Mouse (Mus musculus): ENCODE measurements at regions not wholly inside any gene's neighbourhood (a gene's known extent, or its start where the extent isn't known, plus 50 kb on each side); places are given as distances from the start of the nearest gene placed in this dataset.

DNA sequence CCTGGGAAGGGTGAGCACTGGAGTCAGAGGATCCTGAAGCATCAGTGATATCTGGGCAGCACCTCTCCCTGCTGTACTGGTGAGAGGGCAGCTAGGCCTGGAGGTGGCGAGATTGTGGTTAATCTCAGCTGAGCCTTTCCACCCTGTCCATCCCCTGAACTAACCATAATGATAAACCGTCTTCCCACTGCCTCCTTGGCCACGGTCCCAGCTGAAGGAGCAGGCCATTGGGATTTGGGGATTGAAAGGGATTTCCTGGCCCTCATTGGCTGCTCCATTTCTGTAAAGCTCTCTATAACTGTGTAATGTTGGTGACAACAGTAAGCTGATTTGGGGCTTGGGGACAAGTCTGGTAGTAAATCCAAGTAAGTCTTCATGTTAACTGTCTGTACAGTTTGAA lies 73.6 kb downstream of the Dad1 start:
- Histone ChIP-seq H3K4me1 (ENCODE audit: control insufficient read depth in 2 of 2, insufficient read depth in 2 of 2, low read length in 2 of 2, poor library complexity in 1 of 2) (no peaks in the 10 kb centered on the region), H3K9ac (ENCODE audit: insufficient read depth, low read depth, low read length, poor library complexity, severe bottlenecking) (no peak overlapping the region), H3K36me3 (ENCODE audit: control insufficient read depth, insufficient read depth, low read length, poor library complexity, severe bottlenecking) (no peaks in the 10 kb centered on the region), H3K4me3 (ENCODE audit: insufficient read depth in 1 of 2, low read depth in 1 of 2, low read length in 2 of 2, poor library complexity in 1 of 2, severe bottlenecking in 1 of 2) (no peak overlapping the region), H3K27ac (ENCODE audit: insufficient read depth, low read depth, low read length, poor library complexity, severe bottlenecking) (no peak overlapping the region), H3K9me3 (ENCODE audit: control insufficient read depth, insufficient read depth, low read depth, low read length) (no peaks in the 10 kb centered on the region)
- in situ Hi-C loops (cut with MboI; ENCODE audit: low sequenced_read_pairs in 2 of 2, unreplicated experiment in 2 of 2) = no loop called here
- no peak for DNase-seq (ENCODE audit: low read depth, low spot score)
- TF ChIP-seq ZC3H11A (IDR thresholded peaks at IDR 0.05; ENCODE audit: borderline replicate concordance, low read depth, low read length) (no peak), HCFC1 (IDR thresholded peaks at IDR 0.05; ENCODE audit: borderline replicate concordance, insufficient read depth, low read length) (no peak), CHD2 (IDR thresholded peaks at IDR 0.05; ENCODE audit: low read depth, low read length) (no peak), ZNF384 (IDR thresholded peaks at IDR 0.05; ENCODE audit: low read depth, low read length) (no peak), MAFK (IDR thresholded peaks at IDR 0.05; ENCODE audit: insufficient read depth, low read depth, low read length) (no peak)

- H3K27ac ChIP-seq (ENCODE audit: insufficient read depth, low read depth, low read length, poor library complexity, severe bottlenecking) = no peak overlapping the region
- no peaks in the 10 kb centered on the region for H3K9me3 ChIP-seq (ENCODE audit: control insufficient read depth, insufficient read depth, low read depth, low read length)
- no peak for TF ChIP-seq ZNF384 (IDR thresholded peaks at IDR 0.05; ENCODE audit: low read depth, low read length)
- no peak for TF ChIP-seq HCFC1 (IDR thresholded peaks at IDR 0.05; ENCODE audit: borderline replicate concordance, insufficient read depth, low read length)
- TF ChIP-seq ZC3H11A (IDR thresholded peaks at IDR 0.05; ENCODE audit: borderline replicate concordance, low read depth, low read length) = no peak
- no peak for TF ChIP-seq MAFK (IDR thresholded peaks at IDR 0.05; ENCODE audit: insufficient read depth, low read depth, low read length)
- no peak for TF ChIP-seq CHD2 (IDR thresholded peaks at IDR 0.05; ENCODE audit: low read depth, low read length)
- H3K9ac ChIP-seq (ENCODE audit: insufficient read depth, low read depth, low read length, poor library complexity, severe bottlenecking) = no peak overlapping the region
- no peaks in the 10 kb centered on the region for H3K4me1 ChIP-seq (ENCODE audit: control insufficient read depth in 2 of 2, insufficient read depth in 2 of 2, low read length in 2 of 2, poor library complexity in 1 of 2)
- DNase-seq (ENCODE audit: low read depth, low spot score) = no peak
- H3K36me3 ChIP-seq (ENCODE audit: control insufficient read depth, insufficient read depth, low read length, poor library complexity, severe bottlenecking) = no peaks in the 10 kb centered on the region
- in situ Hi-C loops (cut with MboI; ENCODE audit: low sequenced_read_pairs in 2 of 2, unreplicated experiment in 2 of 2) = no loop called here
- no peak overlapping the region for H3K4me3 ChIP-seq (ENCODE audit: insufficient read depth in 1 of 2, low read depth in 1 of 2, low read length in 2 of 2, poor library complexity in 1 of 2, severe bottlenecking in 1 of 2)
Observed at GRCm38 (mm10) chr14:54178856-54179255, 75.0 kb downstream of the Dad1 start.

DNA sequence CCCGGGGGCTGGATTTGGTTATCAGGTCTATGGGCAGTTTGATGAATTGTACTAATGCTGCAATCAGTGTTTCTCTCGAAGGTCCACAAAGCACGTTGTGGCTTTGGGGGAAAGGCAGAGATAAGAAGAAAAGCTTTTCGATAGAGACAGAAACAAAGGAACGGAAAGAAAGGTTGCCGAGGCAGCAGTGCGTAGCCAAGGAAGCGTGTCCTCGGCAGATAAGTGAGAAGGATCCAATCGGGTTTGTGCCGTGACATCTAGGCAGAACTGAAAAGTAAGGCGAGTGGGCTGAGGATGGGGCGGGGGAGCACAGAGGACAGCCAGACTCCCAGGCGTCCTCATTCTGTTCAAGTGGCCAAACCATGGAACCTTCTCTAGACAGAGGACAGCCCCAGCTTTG lies 77.4 kb downstream of the Dad1 start:
- no peak overlapping the region for H3K9ac ChIP-seq (ENCODE audit: insufficient read depth, low read depth, low read length, poor library complexity, severe bottlenecking)
- H3K4me1 ChIP-seq (ENCODE audit: control insufficient read depth in 2 of 2, insufficient read depth in 2 of 2, low read length in 2 of 2, poor library complexity in 1 of 2) = no peaks in the 10 kb centered on the region
- H3K4me3 ChIP-seq (ENCODE audit: insufficient read depth in 1 of 2, low read depth in 1 of 2, low read length in 2 of 2, poor library complexity in 1 of 2, severe bottlenecking in 1 of 2) = no peak overlapping the region
- DNase-seq (ENCODE audit: low read depth, low spot score) = no peak
- in situ Hi-C loops (cut with MboI; ENCODE audit: low sequenced_read_pairs in 2 of 2, unreplicated experiment in 2 of 2) = no loop called here
- TF ChIP-seq MAFK (IDR thresholded peaks at IDR 0.05; ENCODE audit: insufficient read depth, low read depth, low read length) (no peak), CHD2 (IDR thresholded peaks at IDR 0.05; ENCODE audit: low read depth, low read length) (no peak), ZNF384 (IDR thresholded peaks at IDR 0.05; ENCODE audit: low read depth, low read length) (no peak), HCFC1 (IDR thresholded peaks at IDR 0.05; ENCODE audit: borderline replicate concordance, insufficient read depth, low read length) (no peak), ZC3H11A (IDR thresholded peaks at IDR 0.05; ENCODE audit: borderline replicate concordance, low read depth, low read length) (no peak)
- H3K27ac ChIP-seq (ENCODE audit: insufficient read depth, low read depth, low read length, poor library complexity, severe bottlenecking) = no peak overlapping the region
- H3K9me3 ChIP-seq (ENCODE audit: control insufficient read depth, insufficient read depth, low read depth, low read length) = no peaks in the 10 kb centered on the region
- H3K36me3 ChIP-seq (ENCODE audit: control insufficient read depth, insufficient read depth, low read length, poor library complexity, severe bottlenecking) = no peaks in the 10 kb centered on the region

DNA sequence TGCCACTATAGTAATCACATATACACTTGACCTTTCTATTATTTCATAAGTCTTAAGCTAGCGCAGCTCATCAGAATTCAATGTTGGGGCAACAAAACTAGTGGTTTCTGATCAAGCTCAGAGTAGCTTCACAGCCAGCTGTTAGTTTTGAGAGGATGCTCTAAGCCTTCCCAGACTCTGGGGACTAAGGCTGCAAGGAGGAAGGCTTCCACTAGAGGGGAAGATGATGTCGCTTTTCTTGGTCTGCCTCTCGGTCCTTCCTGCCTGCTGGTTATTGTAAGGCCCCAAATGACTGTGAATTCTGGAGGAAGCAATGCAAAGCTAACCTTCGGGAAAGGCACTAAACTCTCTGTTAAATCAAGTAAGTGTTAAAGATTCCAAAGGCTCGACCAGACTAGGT lies 78.4 kb downstream of the Dad1 start:
- no peaks in the 10 kb centered on the region for H3K4me1 ChIP-seq (ENCODE audit: control insufficient read depth in 2 of 2, insufficient read depth in 2 of 2, low read length in 2 of 2, poor library complexity in 1 of 2)
- no peak overlapping the region for H3K4me3 ChIP-seq (ENCODE audit: insufficient read depth in 1 of 2, low read depth in 1 of 2, low read length in 2 of 2, poor library complexity in 1 of 2, severe bottlenecking in 1 of 2)
- no peak for DNase-seq (ENCODE audit: low read depth, low spot score)
- H3K36me3 ChIP-seq (ENCODE audit: control insufficient read depth, insufficient read depth, low read length, poor library complexity, severe bottlenecking) = no peaks in the 10 kb centered on the region
- H3K9ac ChIP-seq (ENCODE audit: insufficient read depth, low read depth, low read length, poor library complexity, severe bottlenecking) = no peak overlapping the region
- H3K27ac ChIP-seq (ENCODE audit: insufficient read depth, low read depth, low read length, poor library complexity, severe bottlenecking) = no peak overlapping the region
- no peaks in the 10 kb centered on the region for H3K9me3 ChIP-seq (ENCODE audit: control insufficient read depth, insufficient read depth, low read depth, low read length)
- in situ Hi-C loops (cut with MboI; ENCODE audit: low sequenced_read_pairs in 2 of 2, unreplicated experiment in 2 of 2) = no loop called here
- TF ChIP-seq MAFK (IDR thresholded peaks at IDR 0.05; ENCODE audit: insufficient read depth, low read depth, low read length) (no peak), ZC3H11A (IDR thresholded peaks at IDR 0.05; ENCODE audit: borderline replicate concordance, low read depth, low read length) (no peak), HCFC1 (IDR thresholded peaks at IDR 0.05; ENCODE audit: borderline replicate concordance, insufficient read depth, low read length) (no peak), ZNF384 (IDR thresholded peaks at IDR 0.05; ENCODE audit: low read depth, low read length) (no peak), CHD2 (IDR thresholded peaks at IDR 0.05; ENCODE audit: low read depth, low read length) (no peak)

DNA sequence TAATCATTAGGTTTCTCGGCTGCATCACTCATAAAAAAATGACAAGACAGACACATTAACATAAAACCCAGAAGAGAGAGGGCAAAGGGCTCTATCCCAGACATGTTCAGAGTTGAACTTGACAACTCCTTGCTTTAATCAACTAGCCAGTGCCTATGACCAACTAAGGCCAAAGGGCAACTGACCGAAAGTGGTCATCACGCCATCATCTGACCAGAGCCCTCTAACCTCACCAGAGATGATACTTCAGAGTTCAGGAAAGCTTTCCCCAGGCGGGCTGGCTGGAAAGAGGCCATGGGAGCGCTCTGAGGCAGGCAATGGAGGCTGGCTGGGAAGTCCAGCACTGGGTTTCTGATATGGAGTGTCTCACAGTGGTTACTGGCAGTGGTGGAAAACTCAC lies 80.6 kb downstream of the Dad1 start:
- Histone ChIP-seq H3K4me1 (ENCODE audit: control insufficient read depth in 2 of 2, insufficient read depth in 2 of 2, low read length in 2 of 2, poor library complexity in 1 of 2) (no peaks in the 10 kb centered on the region), H3K27ac (ENCODE audit: insufficient read depth, low read depth, low read length, poor library complexity, severe bottlenecking) (no peak overlapping the region), H3K9me3 (ENCODE audit: control insufficient read depth, insufficient read depth, low read depth, low read length) (no peaks in the 10 kb centered on the region), H3K36me3 (ENCODE audit: control insufficient read depth, insufficient read depth, low read length, poor library complexity, severe bottlenecking) (no peaks in the 10 kb centered on the region; the same call in 1 of the 2 replicates), H3K4me3 (ENCODE audit: insufficient read depth in 1 of 2, low read depth in 1 of 2, low read length in 2 of 2, poor library complexity in 1 of 2, severe bottlenecking in 1 of 2) (no peak overlapping the region), H3K9ac (ENCODE audit: insufficient read depth, low read depth, low read length, poor library complexity, severe bottlenecking) (no peak overlapping the region)
- in situ Hi-C loops (cut with MboI; ENCODE audit: low sequenced_read_pairs in 2 of 2, unreplicated experiment in 2 of 2) = loop anchor here in 1 of 2 experiments (25.0 kb wide), 1 partner anchor 286 kb away; no protein-coding TSS in a partner anchor
- TF ChIP-seq MAFK (IDR thresholded peaks at IDR 0.05; ENCODE audit: insufficient read depth, low read depth, low read length) (no peak), HCFC1 (IDR thresholded peaks at IDR 0.05; ENCODE audit: borderline replicate concordance, insufficient read depth, low read length) (no peak), ZC3H11A (IDR thresholded peaks at IDR 0.05; ENCODE audit: borderline replicate concordance, low read depth, low read length) (no peak), ZNF384 (IDR thresholded peaks at IDR 0.05; ENCODE audit: low read depth, low read length) (no peak), CHD2 (IDR thresholded peaks at IDR 0.05; ENCODE audit: low read depth, low read length) (no peak)
- DNase-seq (ENCODE audit: low read depth, low spot score) = no peak

Data from ES-E14 (cell line).